Mouse (Mus musculus): ENCODE data around the gene Ambra1. TPM values are rescaled to one million over a fixed set of nuclear protein-coding genes. Genes with fewer than 3 reads are reported as not detected.

Ambra1 gene
- polyA plus RNA-seq, 1 experiment, result not detected

DNA sequence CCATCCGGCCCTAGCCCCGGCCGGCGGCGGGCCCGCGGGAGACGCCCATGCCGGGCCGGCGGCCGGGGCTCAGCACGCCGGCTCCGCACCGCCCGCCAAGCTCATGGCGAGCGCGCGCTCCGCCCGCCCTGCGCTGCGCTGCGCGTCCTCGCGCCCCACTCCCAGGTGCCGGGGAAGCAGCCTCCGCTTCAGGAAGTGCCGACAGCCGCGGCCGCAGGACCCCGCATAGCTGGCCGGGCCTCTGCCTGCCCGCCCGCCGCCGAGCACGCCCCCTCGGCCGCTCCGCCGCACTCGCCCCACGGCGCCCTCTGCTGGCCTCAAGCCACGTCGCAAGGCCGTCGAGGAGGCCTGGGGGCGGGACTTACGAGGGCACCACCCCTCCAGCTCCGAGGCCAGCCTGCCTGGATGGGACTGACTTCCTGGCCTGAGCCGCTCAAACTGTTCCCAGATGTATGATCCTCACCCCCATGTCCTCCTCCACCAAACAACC lies 233.6 kb downstream of the Ambra1 start:
- peak overlapping the region; percentile 67 for H3K4me3 ChIP-seq (ENCODE audit: insufficient read depth, low read depth, low read length)
- WGBS, result under 1% methylated on average over 57 of the region's 57 CpGs
- peak; percentile 16; the same call in 1 of the 2 replicates for TF ChIP-seq POLR2A (IDR thresholded peaks at IDR 0.05; ENCODE audit: insufficient read depth, low read depth, low read length)
- TF ChIP-seq CTCF (IDR thresholded peaks at IDR 0.05; ENCODE audit: insufficient read depth, low read depth, low read length), result peak; percentile 87
- peaks cover 46% of the 10 kb centered on the region for H3K4me1 ChIP-seq (ENCODE audit: control insufficient read depth, insufficient read depth, low read length)
- H3K27ac ChIP-seq (ENCODE audit: insufficient read depth, low read depth, low read length), result peak overlapping the region; percentile 22

DNA sequence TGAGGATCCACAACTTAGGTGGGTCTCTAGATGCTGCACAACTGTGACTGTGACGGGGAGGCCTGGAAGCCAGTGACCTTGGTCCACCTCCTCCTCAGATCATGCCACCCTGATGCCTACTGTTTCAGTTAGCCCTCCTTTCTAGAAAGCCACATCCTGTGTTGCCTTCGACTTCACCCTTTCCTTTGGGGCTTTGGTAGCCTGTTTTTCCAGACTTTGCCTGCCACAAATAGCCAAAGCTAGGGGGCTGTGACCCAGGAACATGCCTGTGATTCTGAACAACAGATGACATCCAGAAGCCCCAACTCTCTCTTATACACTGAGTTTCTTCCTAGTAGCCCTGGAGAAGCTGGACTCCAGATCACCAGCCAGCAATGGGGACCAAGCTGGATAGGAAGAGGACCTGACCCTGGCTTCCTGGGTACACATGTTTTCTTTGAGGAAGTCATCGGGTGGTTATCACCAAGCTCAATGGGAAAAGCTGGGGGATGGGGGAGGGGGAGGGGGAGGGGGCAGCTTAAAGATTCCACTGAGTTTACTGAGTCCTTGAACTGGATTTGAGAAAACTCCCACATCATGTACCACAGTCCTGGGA lies 234.8 kb downstream of the Ambra1 start:
- H3K27ac ChIP-seq (ENCODE audit: insufficient read depth, low read depth, low read length), result no peak overlapping the region
- H3K4me3 ChIP-seq (ENCODE audit: insufficient read depth, low read depth, low read length), result no peak overlapping the region
- peaks cover 34% of the 10 kb centered on the region for H3K4me1 ChIP-seq (ENCODE audit: control insufficient read depth, insufficient read depth, low read length)
- TF ChIP-seq CTCF (IDR thresholded peaks at IDR 0.05; ENCODE audit: insufficient read depth, low read depth, low read length) (no peak), POLR2A (IDR thresholded peaks at IDR 0.05; ENCODE audit: insufficient read depth, low read depth, low read length) (no peak)
- 86% methylated on average over 3 of the region's 3 CpGs for whole genome bisulfite sequencing

DNA sequence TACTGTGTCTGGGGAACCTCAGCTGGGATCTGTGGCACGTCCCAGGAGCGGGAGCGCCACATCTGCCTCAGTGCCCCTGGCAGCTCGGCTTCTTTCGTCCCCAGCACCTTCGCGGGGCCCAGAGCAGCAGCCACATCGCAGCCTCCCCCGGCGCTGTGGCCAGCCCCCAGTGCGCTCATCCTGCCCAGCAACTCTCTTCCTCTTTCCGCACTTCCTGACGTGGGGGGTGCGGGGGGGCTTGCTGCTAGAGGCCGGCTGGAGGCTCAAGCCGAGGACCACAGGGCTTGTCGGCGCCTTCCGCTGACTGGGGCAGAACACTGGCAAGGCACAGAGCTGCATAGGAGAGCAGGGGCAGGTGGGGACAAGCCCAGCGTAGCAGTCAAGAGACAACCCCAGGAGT lies 235.5 kb downstream of the Ambra1 start:
- Histone ChIP-seq H3K27ac (ENCODE audit: insufficient read depth, low read depth, low read length) (no peak overlapping the region), H3K4me1 (ENCODE audit: control insufficient read depth, insufficient read depth, low read length) (peaks cover 28% of the 10 kb centered on the region), H3K4me3 (ENCODE audit: insufficient read depth, low read depth, low read length) (no peak overlapping the region)
- WGBS, result 60% methylated on average over 20 of the region's 20 CpGs
- TF ChIP-seq CTCF (IDR thresholded peaks at IDR 0.05; ENCODE audit: insufficient read depth, low read depth, low read length) (no peak), POLR2A (IDR thresholded peaks at IDR 0.05; ENCODE audit: insufficient read depth, low read depth, low read length) (no peak)

DNA sequence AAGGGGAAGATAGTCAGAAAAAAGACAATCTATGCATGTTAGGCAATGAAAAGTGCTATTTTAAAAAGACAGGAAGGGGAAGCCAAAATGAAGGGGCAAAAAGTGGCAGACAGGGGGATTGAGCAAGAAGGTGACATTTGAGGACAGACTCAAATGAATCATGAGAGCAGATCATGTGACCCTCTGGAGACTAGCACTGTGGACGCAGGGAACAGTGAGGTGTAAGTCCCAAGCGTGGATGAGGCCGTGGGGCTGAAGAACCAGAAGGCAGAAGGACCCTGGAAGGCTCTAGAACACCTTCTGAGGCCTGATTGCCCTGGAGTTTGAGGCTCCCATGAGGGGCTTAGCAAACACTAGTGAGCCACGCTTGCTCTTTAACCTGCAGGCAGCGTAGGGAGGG lies 236.4 kb downstream of the Ambra1 start:
- Histone ChIP-seq H3K4me1 (ENCODE audit: control insufficient read depth, insufficient read depth, low read length) (peaks cover 30% of the 10 kb centered on the region), H3K27ac (ENCODE audit: insufficient read depth, low read depth, low read length) (no peak overlapping the region), H3K4me3 (ENCODE audit: insufficient read depth, low read depth, low read length) (no peak overlapping the region)
- TF ChIP-seq POLR2A (IDR thresholded peaks at IDR 0.05; ENCODE audit: insufficient read depth, low read depth, low read length), result no peak
- no peak for TF ChIP-seq CTCF (IDR thresholded peaks at IDR 0.05; ENCODE audit: insufficient read depth, low read depth, low read length)
- 90% methylated on average over 5 of the region's 5 CpGs for WGBS

DNA sequence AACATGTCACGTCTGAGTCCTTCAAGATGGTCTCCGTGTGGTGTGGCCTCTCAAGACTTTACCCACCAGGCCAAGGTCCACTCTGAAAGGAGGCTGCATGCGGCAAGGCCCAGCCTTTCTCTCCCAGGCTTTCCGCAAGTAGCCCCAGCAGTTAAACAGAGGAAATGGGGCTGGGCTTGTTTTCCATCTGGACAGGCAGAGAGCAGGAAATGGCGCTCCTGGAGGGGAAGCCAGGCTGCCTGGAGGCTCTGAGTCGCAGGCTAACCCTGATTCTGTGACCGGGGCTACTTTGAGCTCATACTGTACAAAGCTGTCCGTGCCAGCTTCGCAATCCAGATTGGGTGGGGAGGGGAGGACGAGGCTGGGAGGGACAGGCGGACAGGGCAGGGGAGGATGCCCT lies 238.0 kb downstream of the Ambra1 start:
- Histone ChIP-seq H3K4me1 (ENCODE audit: control insufficient read depth, insufficient read depth, low read length) (peaks cover 37% of the 10 kb centered on the region), H3K27ac (ENCODE audit: insufficient read depth, low read depth, low read length) (no peak overlapping the region), H3K4me3 (ENCODE audit: insufficient read depth, low read depth, low read length) (no peak overlapping the region)
- WGBS, result 68% methylated on average over 11 of the region's 11 CpGs
- TF ChIP-seq CTCF (IDR thresholded peaks at IDR 0.05; ENCODE audit: insufficient read depth, low read depth, low read length), result no peak
- no peak for TF ChIP-seq POLR2A (IDR thresholded peaks at IDR 0.05; ENCODE audit: insufficient read depth, low read depth, low read length)

Other genes starting within 250 kb of the Ambra1 start
- gene Ckap5, start 203.4 kb upstream of the Ambra1 start, polyA plus RNA-seq (2012; ENCODE audit: insufficient read depth, insufficient read length, low replicate concordance, missing spikeins), result 291 and 393 TPM in 2 replicates
- gene F2, start 93.7 kb upstream of the Ambra1 start, polyA plus RNA-seq (2012; ENCODE audit: insufficient read depth, insufficient read length, low replicate concordance, missing spikeins), result not detected in 2 replicates
- not detected in 2 replicates for gene Zfp408, start 80.3 kb upstream of the Ambra1 start, polyA plus RNA-seq (2012; ENCODE audit: insufficient read depth, insufficient read length, low replicate concordance, missing spikeins)
- gene Arhgap1, start 80.3 kb upstream of the Ambra1 start, polyA plus RNA-seq (2012; ENCODE audit: insufficient read depth, insufficient read length, low replicate concordance, missing spikeins), result 160 TPM in 1 of 2 replicates, not detected in the other
- not detected in 2 replicates for gene Atg13, start 19.6 kb upstream of the Ambra1 start, polyA plus RNA-seq (2012; ENCODE audit: insufficient read depth, insufficient read length, low replicate concordance, missing spikeins)
- not detected in 2 replicates for gene Harbi1, start 19.3 kb upstream of the Ambra1 start, polyA plus RNA-seq (2012; ENCODE audit: insufficient read depth, insufficient read length, low replicate concordance, missing spikeins)
- gene Chrm4, start 197.1 kb downstream of the Ambra1 start, polyA plus RNA-seq (2012; ENCODE audit: insufficient read depth, insufficient read length, low replicate concordance, missing spikeins), result not detected in 2 replicates
- gene Mdk, start 202.2 kb downstream of the Ambra1 start, polyA plus RNA-seq (2012; ENCODE audit: insufficient read depth, insufficient read length, low replicate concordance, missing spikeins), result not detected in 2 replicates
- not detected in 2 replicates for gene Gm9821, start 215.6 kb downstream of the Ambra1 start, polyA plus RNA-seq (2012; ENCODE audit: insufficient read depth, insufficient read length, low replicate concordance, missing spikeins)
- gene Dgkz, start 245.7 kb downstream of the Ambra1 start, polyA plus RNA-seq (2012; ENCODE audit: insufficient read depth, insufficient read length, low replicate concordance, missing spikeins), result 328 TPM in 1 of 2 replicates, not detected in the other